Mouse (Mus musculus) cerebellum, postnatal 14 days (tissue): ENCODE measurements around the gene Cypt15.
"Not testable (repeated sequence)": the region's sequence is repeated elsewhere in the genome, so short reads cannot be mapped to it uniquely, and the experiment has no call there.

Experiments
- DNase-seq, 2 experiments: peaks; one replicate each; pipeline ENCODE4 v3.0.0; 2021; ENCODE audit warnings: mixed read lengths in 2 of 2

Gene Cypt15

GRCm38 (mm10) chrX:39345967-39346366 lies at the start of gene Cypt15:
TSS of gene Cypt15 (plus strand) at chrX:39346267.
- not testable (repeated sequence) for DNase-seq

DNA sequence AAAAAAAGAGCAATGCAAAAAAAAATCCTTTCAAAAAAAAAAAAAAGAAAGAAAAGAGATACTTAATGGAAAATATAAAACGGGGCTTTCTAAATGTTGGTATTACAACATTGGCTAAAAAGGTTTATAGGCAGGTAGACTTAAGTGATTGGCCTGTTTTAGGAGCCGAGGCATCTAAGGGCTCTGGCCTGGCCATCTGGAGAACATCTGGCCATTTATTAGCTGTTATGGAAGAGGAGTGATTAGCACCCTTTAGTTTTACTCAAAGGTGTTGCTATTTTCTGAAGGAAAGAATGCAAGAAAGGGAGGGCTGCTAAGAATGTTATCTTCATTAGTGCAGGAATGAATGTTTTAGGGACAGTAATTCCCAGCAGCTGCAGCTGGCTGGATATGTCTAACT lies 24.9 kb downstream of the Cypt15 start:
- no peak for DNase-seq

- no peak for DNase-seq
Measured at GRCm38 (mm10) chrX:39378830-39379229, 32.8 kb downstream of the Cypt15 start.

DNA sequence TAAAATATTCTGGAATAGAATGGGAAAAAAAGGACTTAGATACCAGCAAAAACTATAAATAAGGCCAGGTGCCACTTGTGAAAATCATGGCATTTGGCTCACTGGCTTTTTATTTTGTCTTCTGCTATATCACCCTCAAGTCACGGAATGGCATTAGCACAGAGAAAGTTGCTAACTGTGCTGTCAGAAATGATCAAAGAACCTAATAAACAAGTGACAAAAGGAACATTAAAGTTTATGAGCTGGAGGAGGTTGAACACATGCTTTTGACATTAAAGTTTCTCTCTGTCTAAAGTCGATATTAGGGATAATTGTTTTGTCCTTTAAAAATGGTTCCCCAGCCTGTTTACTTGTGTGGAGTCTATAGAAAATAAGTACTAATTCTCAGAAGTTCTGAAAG lies 37.7 kb downstream of the Cypt15 start:
- no peak for DNase-seq
